Mouse (Mus musculus): ENCODE measurements around the gene Prkar2a. TPM values are rescaled to one million over a fixed set of nuclear protein-coding genes. Genes with fewer than 3 reads are reported as not detected.

Prkar2a gene
- polyA plus RNA-seq, 1 experiment from 2014 or later = 45.0 TPM

DNA sequence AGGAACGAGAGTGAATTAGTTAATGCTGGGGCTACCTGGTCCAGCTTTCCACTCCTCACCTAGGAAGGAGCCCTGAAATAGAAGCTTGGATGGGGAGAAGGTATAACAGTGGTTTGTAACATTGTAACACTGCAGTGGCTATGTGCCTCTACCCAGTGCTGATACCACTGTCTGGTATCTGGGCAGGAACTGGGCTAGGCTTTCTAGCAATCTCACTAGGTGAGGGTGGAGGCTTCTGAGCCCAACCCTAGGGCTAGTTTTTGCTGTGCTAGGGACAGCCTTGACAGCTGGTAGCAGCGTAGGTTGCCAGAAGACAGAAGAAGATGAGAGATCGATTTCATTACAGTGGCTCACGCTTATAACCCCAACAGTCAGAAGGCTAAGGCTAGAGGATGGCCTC, 87.5 kb downstream of the Prkar2a start:
- Histone ChIP-seq H3K4me1 (replicated peaks; ENCODE audit: control insufficient read depth, insufficient read depth, low read length) (no peaks in the 10 kb centered on the region), H3K36me3 (ENCODE audit: control insufficient read depth, insufficient read depth, low read length) (no peaks in the 10 kb centered on the region), H3K4me2 (replicated peaks; ENCODE audit: low read depth, low read length) (no peak overlapping the region), H3K4me3 (ENCODE audit: low read depth, low read length) (no peak overlapping the region), H3K9ac (ENCODE audit: low read depth, low read length) (no peak overlapping the region), H3K27me3 (ENCODE audit: control insufficient read depth, insufficient read depth, low read length) (no peaks in the 10 kb centered on the region), H3K27ac (ENCODE audit: low read depth, low read length) (no peak overlapping the region), H3K9me3 (ENCODE audit: control insufficient read depth, low read length) (no peaks in the 10 kb centered on the region)
- DNase-seq (ENCODE audit: low spot score) (no peak), ATAC-seq (ENCODE audit: low FRiP score) (no peak)
- WGBS = 90% methylated on average over 4 of the region's 4 CpGs

DNA sequence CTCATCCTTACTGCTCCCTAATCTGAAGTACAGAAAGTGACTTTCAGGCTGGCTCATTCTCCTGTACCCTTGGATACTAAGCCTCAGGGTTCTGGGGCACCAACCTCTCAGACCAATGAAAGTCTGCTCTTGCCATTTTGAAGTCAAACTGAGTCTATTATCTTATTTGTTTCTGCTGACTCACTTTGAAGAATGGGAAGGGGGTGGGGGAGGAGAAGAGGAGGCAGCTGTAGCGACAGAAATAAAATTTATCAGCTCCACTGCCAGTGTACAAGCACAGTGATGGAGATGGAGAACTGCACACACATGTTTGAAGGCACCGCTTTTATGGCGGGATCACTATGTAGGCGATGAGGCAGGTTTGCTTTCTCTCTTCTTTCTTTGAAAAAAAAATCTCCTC, 88.2 kb downstream of the Prkar2a start:
- DNase-seq (ENCODE audit: low spot score) (no peak), ATAC-seq (ENCODE audit: low FRiP score) (no peak)
- Histone ChIP-seq H3K27ac (ENCODE audit: low read depth, low read length) (no peak overlapping the region), H3K4me1 (replicated peaks; ENCODE audit: control insufficient read depth, insufficient read depth, low read length) (no peaks in the 10 kb centered on the region), H3K27me3 (ENCODE audit: control insufficient read depth, insufficient read depth, low read length) (no peaks in the 10 kb centered on the region), H3K4me2 (replicated peaks; ENCODE audit: low read depth, low read length) (no peak overlapping the region), H3K9ac (ENCODE audit: low read depth, low read length) (no peak overlapping the region), H3K4me3 (ENCODE audit: low read depth, low read length) (no peak overlapping the region), H3K9me3 (ENCODE audit: control insufficient read depth, low read length) (no peaks in the 10 kb centered on the region), H3K36me3 (ENCODE audit: control insufficient read depth, insufficient read depth, low read length) (no peaks in the 10 kb centered on the region)
- 82% methylated on average over 4 of the region's 4 CpGs for WGBS

- WGBS = 62% methylated on average over 5 of the region's 5 CpGs
Observed at GRCm38 (mm10) chr9:108780959-108781358, 91.8 kb downstream of the Prkar2a start.

DNA sequence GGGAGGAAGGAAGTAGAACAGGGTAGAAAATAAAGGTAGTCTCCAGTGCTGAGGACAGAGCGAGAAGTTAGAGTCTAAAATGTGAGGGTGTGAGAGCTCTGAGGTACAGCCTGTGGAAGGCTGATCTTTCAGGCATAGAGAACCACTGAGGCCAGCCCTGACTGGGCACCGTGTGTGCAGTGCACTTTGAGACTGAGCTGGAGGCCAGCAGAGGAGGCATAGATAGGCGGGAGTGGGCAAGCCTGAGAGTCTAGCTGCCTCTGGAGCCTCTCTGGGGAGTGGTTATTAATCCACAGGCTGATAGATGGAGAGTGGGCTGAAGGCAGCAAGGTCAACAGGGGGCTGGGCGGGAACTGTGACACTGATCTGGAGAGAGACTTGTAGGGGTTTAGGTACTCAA, 92.8 kb downstream of the Prkar2a start:
- Histone ChIP-seq H3K36me3 (ENCODE audit: control insufficient read depth, insufficient read depth, low read length) (no peaks in the 10 kb centered on the region), H3K9me3 (ENCODE audit: control insufficient read depth, low read length) (no peaks in the 10 kb centered on the region), H3K27ac (ENCODE audit: low read depth, low read length) (no peak overlapping the region), H3K9ac (ENCODE audit: low read depth, low read length) (no peak overlapping the region), H3K4me2 (replicated peaks; ENCODE audit: low read depth, low read length) (no peak overlapping the region), H3K4me3 (ENCODE audit: low read depth, low read length) (no peak overlapping the region), H3K27me3 (ENCODE audit: control insufficient read depth, insufficient read depth, low read length) (no peaks in the 10 kb centered on the region), H3K4me1 (replicated peaks; ENCODE audit: control insufficient read depth, insufficient read depth, low read length) (peaks cover 6% of the 10 kb centered on the region; the same call in 1 of the 2 replicates)
- DNase-seq (ENCODE audit: low spot score) (no peak), ATAC-seq (ENCODE audit: low FRiP score) (no peak)
- WGBS = 56% methylated on average over 4 of the region's 4 CpGs

More at GRCm38 (mm10) chr9:108780959-108781358, 91.8 kb downstream of the Prkar2a start:
- Histone ChIP-seq H3K27me3 (ENCODE audit: control insufficient read depth, insufficient read depth, low read length) (no peaks in the 10 kb centered on the region), H3K4me3 (ENCODE audit: low read depth, low read length) (no peak overlapping the region), H3K4me2 (replicated peaks; ENCODE audit: low read depth, low read length) (no peak overlapping the region), H3K9me3 (ENCODE audit: control insufficient read depth, low read length) (no peaks in the 10 kb centered on the region), H3K4me1 (replicated peaks; ENCODE audit: control insufficient read depth, insufficient read depth, low read length) (peaks cover 4% of the 10 kb centered on the region; the same call in 1 of the 2 replicates), H3K36me3 (ENCODE audit: control insufficient read depth, insufficient read depth, low read length) (no peaks in the 10 kb centered on the region), H3K27ac (ENCODE audit: low read depth, low read length) (no peak overlapping the region), H3K9ac (ENCODE audit: low read depth, low read length) (no peak overlapping the region)
- ATAC-seq (ENCODE audit: low FRiP score) = no peak
- no peak for DNase-seq (ENCODE audit: low spot score)

DNA sequence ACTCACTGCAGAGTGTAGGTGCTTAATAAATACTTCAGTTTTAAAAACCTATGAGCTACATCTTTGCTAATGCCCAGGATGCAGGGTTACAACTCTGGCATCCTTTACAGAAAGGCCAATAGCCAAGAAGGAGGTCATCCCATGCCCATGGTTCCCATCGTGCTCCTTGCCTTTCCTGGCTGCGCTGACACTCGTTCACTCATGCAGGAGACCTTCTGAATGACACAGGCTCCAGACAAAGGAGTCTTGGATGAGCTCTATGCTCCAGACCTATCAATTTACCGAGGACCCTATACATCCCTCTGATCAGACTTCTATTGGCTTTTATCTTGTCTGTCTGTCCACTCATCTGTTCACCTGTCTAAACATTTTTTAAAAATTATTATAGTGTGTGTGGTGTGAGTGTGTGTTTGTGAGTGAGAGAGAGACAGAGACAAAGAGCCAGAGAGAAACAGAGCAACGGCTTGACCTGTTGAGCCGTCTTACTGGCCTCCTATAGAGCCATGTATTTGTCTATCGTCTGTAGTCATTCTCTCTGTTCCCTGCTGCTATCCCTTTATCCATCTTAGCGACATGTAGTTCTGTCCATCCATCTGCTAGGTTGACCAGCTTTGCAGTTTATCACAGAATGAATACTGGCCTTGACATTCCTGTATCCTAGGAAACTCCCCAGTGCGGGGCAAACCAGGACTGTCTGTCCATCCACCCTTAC, 93.9 kb downstream of the Prkar2a start:
- peaks cover 6% of the 10 kb centered on the region; the same call in 1 of the 2 replicates for H3K4me1 ChIP-seq (replicated peaks; ENCODE audit: control insufficient read depth, insufficient read depth, low read length)
- ATAC-seq (ENCODE audit: low FRiP score) (peak; percentile 34), DNase-seq (ENCODE audit: low spot score) (peak; percentile 44)

GRCm38 (mm10) chr9:108783548-108784463, 94.7 kb downstream of the Prkar2a start, which contains the start of gene Ip6k2:
Ip6k2 (plus strand) TSS chr9:108783796.
- ATAC-seq (ENCODE audit: low FRiP score) = peak; percentile 97
- Histone ChIP-seq H3K9me3 (ENCODE audit: control insufficient read depth, low read length) (no peaks in the 10 kb centered on the region), H3K9ac (ENCODE audit: low read depth, low read length) (peak within 1 kb of the TSS; percentile 95), H3K27ac (ENCODE audit: low read depth, low read length) (peak within 1 kb of the TSS; percentile 98), H3K27me3 (ENCODE audit: control insufficient read depth, insufficient read depth, low read length) (no peaks in the 10 kb centered on the region), H3K36me3 (ENCODE audit: control insufficient read depth, insufficient read depth, low read length) (no peaks in the 10 kb centered on the region), H3K4me2 (replicated peaks; ENCODE audit: low read depth, low read length) (peak within 1 kb of the TSS; percentile 64), H3K4me3 (ENCODE audit: low read depth, low read length) (peak within 1 kb of the TSS; percentile 88), H3K4me1 (replicated peaks; ENCODE audit: control insufficient read depth, insufficient read depth, low read length) (peaks cover 6% of the 10 kb centered on the region; the same call in 1 of the 2 replicates)
- WGBS = under 1% methylated on average over 54 of the region's 56 CpGs
- DNase-seq (ENCODE audit: low spot score) = peak; percentile 97

More for the DNA sequence above, 93.9 kb downstream of the Prkar2a start:
- Histone ChIP-seq H3K4me3 (ENCODE audit: low read depth, low read length) (peak overlapping the region; percentile 88), H3K4me2 (replicated peaks; ENCODE audit: low read depth, low read length) (peak overlapping the region; percentile 50), H3K27me3 (ENCODE audit: control insufficient read depth, insufficient read depth, low read length) (no peaks in the 10 kb centered on the region), H3K9ac (ENCODE audit: low read depth, low read length) (peak overlapping the region; percentile 45; the same call in 1 of the 2 replicates), H3K36me3 (ENCODE audit: control insufficient read depth, insufficient read depth, low read length) (no peaks in the 10 kb centered on the region), H3K27ac (ENCODE audit: low read depth, low read length) (peak overlapping the region; percentile 98), H3K9me3 (ENCODE audit: control insufficient read depth, low read length) (no peaks in the 10 kb centered on the region)
- WGBS = 12% methylated on average over 9 of the region's 9 CpGs

- Histone ChIP-seq H3K9me3 (ENCODE audit: control insufficient read depth, low read length) (no peaks in the 10 kb centered on the region), H3K36me3 (ENCODE audit: control insufficient read depth, insufficient read depth, low read length) (no peaks in the 10 kb centered on the region), H3K4me1 (replicated peaks; ENCODE audit: control insufficient read depth, insufficient read depth, low read length) (peaks cover 6% of the 10 kb centered on the region; the same call in 1 of the 2 replicates), H3K27me3 (ENCODE audit: control insufficient read depth, insufficient read depth, low read length) (no peaks in the 10 kb centered on the region), H3K9ac (ENCODE audit: low read depth, low read length) (peak overlapping the region; percentile 44; the same call in 1 of the 2 replicates), H3K4me3 (ENCODE audit: low read depth, low read length) (peak overlapping the region; percentile 88), H3K4me2 (replicated peaks; ENCODE audit: low read depth, low read length) (peak overlapping the region; percentile 64), H3K27ac (ENCODE audit: low read depth, low read length) (peak overlapping the region; percentile 98)
- DNase-seq (ENCODE audit: low spot score) = peak; percentile 60
- no peak; the same call in 1 of the 2 replicates for ATAC-seq (ENCODE audit: low FRiP score)
Observed at GRCm38 (mm10) chr9:108785416-108785815, 96.3 kb downstream of the Prkar2a start.

DNA sequence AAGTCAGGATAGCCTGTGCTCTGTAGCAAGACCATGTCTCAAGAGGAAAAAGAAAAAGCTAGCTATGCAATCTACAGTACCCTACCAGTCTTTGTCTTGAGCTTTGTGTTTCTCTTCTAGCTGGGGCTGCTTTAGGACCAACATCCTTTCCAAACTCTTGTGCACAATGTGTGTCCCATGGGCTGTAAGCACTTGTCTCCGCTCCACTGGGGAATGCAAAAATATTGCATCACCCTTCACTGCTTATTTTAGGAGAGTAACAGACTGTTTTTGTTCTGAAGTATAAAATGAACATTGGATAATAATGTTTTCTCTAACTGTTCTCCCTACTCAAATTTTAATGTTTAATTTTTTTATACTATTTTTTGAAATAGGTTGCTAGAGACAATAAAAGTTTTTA, 97.4 kb downstream of the Prkar2a start:
- H3K9me3 ChIP-seq (ENCODE audit: control insufficient read depth, low read length) = no peaks in the 10 kb centered on the region
- H3K4me1 ChIP-seq (replicated peaks; ENCODE audit: control insufficient read depth, insufficient read depth, low read length) = peaks cover 6% of the 10 kb centered on the region; the same call in 1 of the 2 replicates
- no peaks in the 10 kb centered on the region for H3K36me3 ChIP-seq (ENCODE audit: control insufficient read depth, insufficient read depth, low read length)
- no peak overlapping the region for H3K4me3 ChIP-seq (ENCODE audit: low read depth, low read length)
- no peak for ATAC-seq (ENCODE audit: low FRiP score)
- no peaks in the 10 kb centered on the region for H3K27me3 ChIP-seq (ENCODE audit: control insufficient read depth, insufficient read depth, low read length)
- DNase-seq (ENCODE audit: low spot score) = no peak
- WGBS = 90% methylated on average over 1 of the region's 1 CpGs
- H3K4me2 ChIP-seq (replicated peaks; ENCODE audit: low read depth, low read length) = no peak overlapping the region
- no peak overlapping the region for H3K9ac ChIP-seq (ENCODE audit: low read depth, low read length)
- no peak overlapping the region for H3K27ac ChIP-seq (ENCODE audit: low read depth, low read length)

All from hindbrain, embryonic 11.5 days (tissue).